Mouse (Mus musculus): ENCODE measurements around the gene Tmem259. TPM values are rescaled to one million over a fixed set of nuclear protein-coding genes. Genes with fewer than 3 reads are reported as not detected.

The Tmem259 gene
- total RNA-seq, 4 experiments from 2014 or later, result 67.9 to 81.4 (median 74.4) TPM

Other genes starting within 250 kb of the Tmem259 start
- gene Polrmt, start 237.7 kb downstream of the Tmem259 start, total RNA-seq (2022), result 10 to 100 TPM; 34.1 to 47.2 (median 38.3) TPM
- gene Fgf22, start 229.3 kb downstream of the Tmem259 start, total RNA-seq (2022), result not detected
- 10 to 100 TPM; 51.9 to 80.5 (median 53.3) TPM for gene Rnf126, start 217.4 kb downstream of the Tmem259 start, total RNA-seq (2022)
- gene Fstl3, start 207.1 kb downstream of the Tmem259 start, total RNA-seq (2022), result 1 to 10 TPM in 2 of 4 experiments, under 1 TPM in 2; 0.73 to 1.2 (median 1.1) TPM
- gene Prss57, start 193.4 kb downstream of the Tmem259 start, total RNA-seq (2022), result not detected
- 10 to 100 TPM in 3 of 4 experiments, 1 to 10 TPM in 1; 6.8 to 12.3 (median 11.2) TPM for gene Palm, start 190.8 kb downstream of the Tmem259 start, total RNA-seq (2022)
- gene Misp, start 163.3 kb downstream of the Tmem259 start, total RNA-seq (2022), result not detected
- 10 to 100 TPM; 11.8 to 19.3 (median 14.8) TPM for gene Ptbp1, start 129.9 kb downstream of the Tmem259 start, total RNA-seq (2022)
- gene Prtn3, start 109.9 kb downstream of the Tmem259 start, total RNA-seq (2022), result not detected
- gene Plppr3, start 109.7 kb downstream of the Tmem259 start, total RNA-seq (2022), result under 1 TPM in 1 of 4 experiments, not detected in 3; 0.40 TPM
- gene Elane, start 98.1 kb downstream of the Tmem259 start, total RNA-seq (2022), result not detected
- 100 to 1,000 TPM in 1 of 4 experiments, 10 to 100 TPM in 3; 10.7 to 257 (median 39.5) TPM for gene Cfd, start 93.5 kb downstream of the Tmem259 start, total RNA-seq (2022)
- gene Med16, start 75.4 kb downstream of the Tmem259 start, total RNA-seq (2022), result 10 to 100 TPM; 30.8 to 37.1 (median 32.9) TPM
- gene Gm26602, start 73.5 kb downstream of the Tmem259 start, total RNA-seq (2022), result not detected
- gene Kiss1r, start 67.4 kb downstream of the Tmem259 start, total RNA-seq (2022), result under 1 TPM; 0.13 to 0.36 (median 0.22) TPM
- 100 to 1,000 TPM; 124 to 137 (median 129) TPM for gene R3hdm4, start 63.1 kb downstream of the Tmem259 start, total RNA-seq (2022)
- 1 to 10 TPM; 1.5 to 2.3 (median 2.1) TPM for gene Arid3a, start 57.3 kb downstream of the Tmem259 start, total RNA-seq (2022)
- gene Wdr18, start 24.2 kb downstream of the Tmem259 start, total RNA-seq (2022), result 10 to 100 TPM; 20.1 to 26.7 (median 23.0) TPM
- under 1 TPM; 0.13 to 0.52 (median 0.36) TPM for gene Grin3b, start 13.6 kb downstream of the Tmem259 start, total RNA-seq (2022)
- 1 to 10 TPM; 2.7 to 5.3 (median 4.3) TPM for gene Cnn2, start 4.3 kb upstream of the Tmem259 start, total RNA-seq (2022)
- gene Abca7, start 12.2 kb upstream of the Tmem259 start, total RNA-seq (2022), result 1 to 10 TPM; 7.3 to 8.6 (median 8.1) TPM
- 1 to 10 TPM in 2 of 4 experiments, under 1 TPM in 2; 0.48 to 1.3 (median 0.84) TPM for gene Arhgap45, start 32.3 kb upstream of the Tmem259 start, total RNA-seq (2022)
- 10 to 100 TPM; 38.3 to 47.6 (median 39.7) TPM for gene Polr2e, start 55.5 kb upstream of the Tmem259 start, total RNA-seq (2022)
- 100 to 1,000 TPM; 510 to 613 (median 541) TPM for gene Gpx4, start 62.8 kb upstream of the Tmem259 start, total RNA-seq (2022)
- 1 to 10 TPM; 4.8 to 5.7 (median 5.3) TPM for gene Sbno2, start 121.2 kb upstream of the Tmem259 start, total RNA-seq (2022)
- gene Stk11, start 131.5 kb upstream of the Tmem259 start, total RNA-seq (2022), result 100 to 1,000 TPM; 157 to 173 (median 162) TPM
- 100 to 1,000 TPM; 525 to 571 (median 544) TPM for gene Atp5d, start 154.3 kb upstream of the Tmem259 start, total RNA-seq (2022)
- 1 to 10 TPM; 1.9 to 4.0 (median 2.9) TPM for gene Cbarp, start 156.5 kb upstream of the Tmem259 start, total RNA-seq (2022)
- gene Midn, start 163.9 kb upstream of the Tmem259 start, total RNA-seq (2022), result 10 to 100 TPM; 20.8 to 36.0 (median 29.5) TPM
- 10 to 100 TPM; 23.4 to 49.1 (median 31.4) TPM for gene Cirbp, start 181.7 kb upstream of the Tmem259 start, total RNA-seq (2022)
- 1 to 10 TPM; 4.3 to 7.8 (median 6.9) TPM for gene 1600002K03Rik, start 188.6 kb upstream of the Tmem259 start, total RNA-seq (2022)
- under 1 TPM; 0.19 to 0.48 (median 0.36) TPM for gene Efna2, start 195.2 kb upstream of the Tmem259 start, total RNA-seq (2022)
- 10 to 100 TPM; 12.7 to 16.9 (median 15.2) TPM for gene Mum1, start 242.1 kb upstream of the Tmem259 start, total RNA-seq (2022)